Mouse (Mus musculus): ENCODE measurements around the gene 6430548M08Rik. TPM values are rescaled to one million over a fixed set of nuclear protein-coding genes. Genes with fewer than 3 reads are reported as not detected.
A peak's percentile ranks its signal among the peaks of the same experiment; 100 is the strongest.

Gene 6430548M08Rik
- polyA plus RNA-seq, 1 experiment from 2014 or later, result 12.9 TPM

- H3K9ac ChIP-seq, result no peak overlapping the region
- no peaks in the 10 kb centered on the region for H3K4me1 ChIP-seq
- no peak overlapping the region for H3K4me3 ChIP-seq (replicated peaks)
- H3K4me2 ChIP-seq, result no peak overlapping the region
- H3K9me3 ChIP-seq, result no peaks in the 10 kb centered on the region
- peaks cover 88% of the 10 kb centered on the region for H3K36me3 ChIP-seq (replicated peaks)
- H3K27ac ChIP-seq, result no peak overlapping the region
- no peak for ATAC-seq (ENCODE audit: low FRiP score)
- 88% methylated on average over 7 of the region's 7 CpGs for WGBS
- H3K27me3 ChIP-seq, result no peaks in the 10 kb centered on the region
Observed at GRCm38 (mm10) chr8:120089511-120089910, 24.4 kb upstream of the 6430548M08Rik start.

GRCm38 (mm10) chr8:120091032-120091431 lies 22.9 kb upstream of the 6430548M08Rik start:
- Histone ChIP-seq H3K9ac (no peak overlapping the region), H3K4me2 (no peak overlapping the region), H3K27me3 (no peaks in the 10 kb centered on the region), H3K36me3 (replicated peaks) (peaks cover 76% of the 10 kb centered on the region), H3K4me3 (replicated peaks) (no peak overlapping the region), H3K4me1 (no peaks in the 10 kb centered on the region), H3K27ac (no peak overlapping the region), H3K9me3 (no peaks in the 10 kb centered on the region)
- ATAC-seq (ENCODE audit: low FRiP score), result no peak
- 94% methylated on average over 3 of the region's 3 CpGs for WGBS

GRCm38 (mm10) chr8:120093103-120093502 lies 20.8 kb upstream of the 6430548M08Rik start:
- H3K4me3 ChIP-seq (replicated peaks), result no peak overlapping the region
- ATAC-seq (ENCODE audit: low FRiP score), result no peak
- H3K9ac ChIP-seq, result no peak overlapping the region
- no peak overlapping the region for H3K4me2 ChIP-seq
- H3K4me1 ChIP-seq, result no peaks in the 10 kb centered on the region; the same call in 1 of the 2 replicates
- no peaks in the 10 kb centered on the region for H3K9me3 ChIP-seq
- WGBS, result 96% methylated on average over 3 of the region's 3 CpGs
- no peaks in the 10 kb centered on the region for H3K27me3 ChIP-seq
- peaks cover 56% of the 10 kb centered on the region for H3K36me3 ChIP-seq (replicated peaks)
- H3K27ac ChIP-seq, result no peak overlapping the region

GRCm38 (mm10) chr8:120094801-120095200 lies 19.2 kb upstream of the 6430548M08Rik start:
- H3K27ac ChIP-seq, result no peak overlapping the region
- peaks cover 47% of the 10 kb centered on the region for H3K36me3 ChIP-seq (replicated peaks)
- no peak overlapping the region for H3K4me2 ChIP-seq
- H3K27me3 ChIP-seq, result no peaks in the 10 kb centered on the region
- 89% methylated on average over 10 of the region's 10 CpGs for WGBS
- H3K9me3 ChIP-seq, result no peaks in the 10 kb centered on the region
- peaks cover 5% of the 10 kb centered on the region for H3K4me1 ChIP-seq
- no peak overlapping the region for H3K9ac ChIP-seq
- ATAC-seq (ENCODE audit: low FRiP score), result no peak
- no peak overlapping the region for H3K4me3 ChIP-seq (replicated peaks)

- 77% methylated on average over 2 of the region's 2 CpGs for WGBS
- no peaks in the 10 kb centered on the region for H3K27me3 ChIP-seq
- no peak overlapping the region for H3K9ac ChIP-seq
- no peaks in the 10 kb centered on the region for H3K9me3 ChIP-seq
- no peak overlapping the region for H3K4me3 ChIP-seq (replicated peaks)
- H3K4me2 ChIP-seq, result no peak overlapping the region
- H3K27ac ChIP-seq, result no peak overlapping the region
- H3K36me3 ChIP-seq (replicated peaks), result peaks cover 30% of the 10 kb centered on the region
- ATAC-seq (ENCODE audit: low FRiP score), result no peak
- peaks cover 14% of the 10 kb centered on the region for H3K4me1 ChIP-seq
Observed at GRCm38 (mm10) chr8:120096486-120096885, 17.5 kb upstream of the 6430548M08Rik start.

GRCm38 (mm10) chr8:120100388-120101067 lies 13.4 kb upstream of the 6430548M08Rik start:
- Histone ChIP-seq H3K27me3 (no peaks in the 10 kb centered on the region), H3K4me3 (replicated peaks) (peak overlapping the region; percentile 80), H3K9me3 (no peaks in the 10 kb centered on the region), H3K9ac (peak overlapping the region; percentile 85), H3K36me3 (replicated peaks) (no peaks in the 10 kb centered on the region; the same call in 1 of the 2 replicates), H3K4me2 (peak overlapping the region; percentile 85), H3K27ac (peak overlapping the region; percentile 92), H3K4me1 (peaks cover 29% of the 10 kb centered on the region)
- ATAC-seq (ENCODE audit: low FRiP score), result peak; percentile 27
- WGBS, result 6% methylated on average over 25 of the region's 25 CpGs

GRCm38 (mm10) chr8:120101068-120101972 lies 12.6 kb upstream of the 6430548M08Rik start, which contains the start of gene Zdhhc7:
Gene Zdhhc7, minus strand, starts transcription at chr8:120101482.
- Histone ChIP-seq H3K9ac (peak within 1 kb of the TSS; percentile 85), H3K36me3 (replicated peaks) (no peaks in the 10 kb centered on the region; the same call in 1 of the 2 replicates), H3K27ac (peak within 1 kb of the TSS; percentile 92), H3K4me3 (replicated peaks) (peak within 1 kb of the TSS; percentile 80), H3K27me3 (no peaks in the 10 kb centered on the region), H3K4me1 (peaks cover 29% of the 10 kb centered on the region), H3K4me2 (peak within 1 kb of the TSS; percentile 85), H3K9me3 (no peaks in the 10 kb centered on the region)
- ATAC-seq (ENCODE audit: low FRiP score), result peak; percentile 84
- WGBS, result under 1% methylated on average over 88 of the region's 88 CpGs

GRCm38 (mm10) chr8:120103916-120104315 lies 10.0 kb upstream of the 6430548M08Rik start:
- WGBS, result 92% methylated on average over 9 of the region's 9 CpGs
- H3K27me3 ChIP-seq, result no peaks in the 10 kb centered on the region
- ATAC-seq (ENCODE audit: low FRiP score), result no peak
- H3K4me3 ChIP-seq (replicated peaks), result no peak overlapping the region
- peak overlapping the region; percentile 25; the same call in 1 of the 2 replicates for H3K27ac ChIP-seq
- no peaks in the 10 kb centered on the region; the same call in 1 of the 2 replicates for H3K36me3 ChIP-seq (replicated peaks)
- H3K4me1 ChIP-seq, result peaks cover 29% of the 10 kb centered on the region
- no peak overlapping the region for H3K9ac ChIP-seq
- no peaks in the 10 kb centered on the region for H3K9me3 ChIP-seq
- H3K4me2 ChIP-seq, result no peak overlapping the region

- H3K9me3 ChIP-seq, result no peaks in the 10 kb centered on the region
- 72% methylated on average over 9 of the region's 9 CpGs for WGBS
- H3K27ac ChIP-seq, result no peak overlapping the region; the same call in 1 of the 2 replicates
- no peak for ATAC-seq (ENCODE audit: low FRiP score)
- H3K4me2 ChIP-seq, result no peak overlapping the region
- H3K36me3 ChIP-seq (replicated peaks), result no peaks in the 10 kb centered on the region; the same call in 1 of the 2 replicates
- no peaks in the 10 kb centered on the region for H3K27me3 ChIP-seq
- H3K4me3 ChIP-seq (replicated peaks), result no peak overlapping the region
- H3K9ac ChIP-seq, result no peak overlapping the region
- peaks cover 25% of the 10 kb centered on the region for H3K4me1 ChIP-seq
Observed at GRCm38 (mm10) chr8:120104721-120105272, 9.2 kb upstream of the 6430548M08Rik start.

GRCm38 (mm10) chr8:120109149-120109548 lies 4.8 kb upstream of the 6430548M08Rik start:
- no peak for ATAC-seq (ENCODE audit: low FRiP score)
- Histone ChIP-seq H3K27me3 (peaks cover 1% of the 10 kb centered on the region; the same call in 1 of the 2 replicates), H3K9me3 (no peaks in the 10 kb centered on the region), H3K4me2 (no peak overlapping the region), H3K4me3 (replicated peaks) (no peak overlapping the region), H3K9ac (no peak overlapping the region), H3K36me3 (replicated peaks) (no peaks in the 10 kb centered on the region; the same call in 1 of the 2 replicates), H3K27ac (no peak overlapping the region), H3K4me1 (peaks cover 10% of the 10 kb centered on the region)
- 67% methylated on average over 3 of the region's 3 CpGs for WGBS

- Histone ChIP-seq H3K9me3 (no peaks in the 10 kb centered on the region), H3K36me3 (replicated peaks) (no peaks in the 10 kb centered on the region), H3K4me2 (no peak overlapping the region), H3K27me3 (peaks cover 20% of the 10 kb centered on the region), H3K9ac (no peak overlapping the region), H3K4me1 (peaks cover 22% of the 10 kb centered on the region), H3K4me3 (replicated peaks) (no peak overlapping the region), H3K27ac (no peak overlapping the region)
- no peak for ATAC-seq (ENCODE audit: low FRiP score)
- WGBS, result 81% methylated on average over 4 of the region's 4 CpGs
Observed at GRCm38 (mm10) chr8:120110966-120111365, 3.0 kb upstream of the 6430548M08Rik start.

- no peak for ATAC-seq (ENCODE audit: low FRiP score)
- no peak overlapping the region for H3K9ac ChIP-seq
- no peak overlapping the region for H3K4me2 ChIP-seq
- peaks cover 24% of the 10 kb centered on the region for H3K27me3 ChIP-seq
- H3K27ac ChIP-seq, result no peak overlapping the region
- H3K4me3 ChIP-seq (replicated peaks), result no peak overlapping the region
- H3K9me3 ChIP-seq, result no peaks in the 10 kb centered on the region
- 65% methylated on average over 4 of the region's 4 CpGs for WGBS
- H3K4me1 ChIP-seq, result peaks cover 22% of the 10 kb centered on the region
- no peaks in the 10 kb centered on the region for H3K36me3 ChIP-seq (replicated peaks)
Observed at GRCm38 (mm10) chr8:120111382-120111781, 2.6 kb upstream of the 6430548M08Rik start.

Measured in forebrain, embryonic 12.5 days (tissue).